Mouse (Mus musculus) intestine, postnatal 0 days (tissue): ENCODE results near the gene Cdk19. TPM values are rescaled to one million over a fixed set of nuclear protein-coding genes. Genes with fewer than 3 reads are reported as not detected.
A peak's percentile ranks its signal among the peaks of the same experiment; 100 is the strongest.

Experiments
- ATAC-seq: fragments of 200-750 bp; cut with Nextera tagmentation; 2 replicates; pipeline ENCODE4 v1.8.0; 2017; ENCODE audit warnings: mild to moderate bottlenecking, moderate TSS enrichment, moderate library complexity
- H3K27ac ChIP-seq: fragments of 300-500 bp; sonication (generic); 2 replicates; pipeline ENCODE4 v1.5.1; 2014; ENCODE audit warnings: mild to moderate bottlenecking, low read depth, low read length, moderate library complexity
- H3K27me3 ChIP-seq: fragments of 300-500 bp; sonication (generic); replicated peaks from 2 replicates; pipeline ENCODE4 v1.6.1; 2014; ENCODE audit warnings: low read length, mixed read lengths; ENCODE audit not compliant: control insufficient read depth, insufficient read depth
- H3K36me3 ChIP-seq: fragments of 300-500 bp; sonication (generic); 2 replicates; pipeline ENCODE4 v1.6.1; 2014; ENCODE audit warnings: mild to moderate bottlenecking, moderate library complexity; ENCODE audit not compliant: control insufficient read depth, insufficient read depth
- H3K4me1 ChIP-seq: fragments of 300-500 bp; sonication (generic); replicated peaks from 2 replicates; pipeline ENCODE4 v1.6.1; 2014; ENCODE audit warnings: antibody characterized with exemption, low read length, mixed read lengths; ENCODE audit not compliant: control insufficient read depth, insufficient read depth
- H3K4me2 ChIP-seq: fragments of 300-500 bp; sonication (generic); replicated peaks from 2 replicates; pipeline ENCODE4 v1.6.1; 2014; ENCODE audit warnings: low read depth, mild to moderate bottlenecking, moderate library complexity
- H3K4me3 ChIP-seq: fragments of 300-500 bp; sonication (generic); 2 replicates; pipeline ENCODE4 v1.5.1; 2014; ENCODE audit warnings: low read depth, low read length
- H3K9ac ChIP-seq: fragments of 300-500 bp; sonication (generic); 2 replicates; pipeline ENCODE4 v1.6.1; 2014; ENCODE audit warnings: mild to moderate bottlenecking, low read depth, low read length
- H3K9me3 ChIP-seq: fragments of 300-500 bp; sonication (generic); 2 replicates; pipeline ENCODE4 v1.6.1; 2016; ENCODE audit warnings: mixed run types; ENCODE audit not compliant: control insufficient read depth
- CTCF ChIP-seq: sonication (generic); IDR thresholded peaks from 2 replicates; pipeline ENCODE4 v1.5.1; 2016; ENCODE audit warnings: low read depth, mild to moderate bottlenecking, control low read depth, antibody characterized with exemption, moderate library complexity
- WGBS: fragments of 180-500 bp; shearing (Covaris S2); extraction: QIAGEN DNeasy Blood & Tissue Kit; methylation state at CpG from one replicate; pipeline ENCODE4 v1.1.7; 2014; 5-methylcytosine and 5-hydroxymethylcytosine counted together
- polyA plus RNA-seq: library from polyadenylated mRNA; unstranded; fragments of >200 nt; fragmentation: Nextera tagmentation; extraction: Ambion mirVana; gene quantifications from 2 replicates; pipeline ENCODE4 v1.2.1, GENCODE M21; 2015

Gene Cdk19
- polyA plus RNA-seq, 1 experiment from 2014 or later: 3.0 TPM

- H3K9me3 ChIP-seq: no peaks in the 10 kb centered on the region
- no peak for TF ChIP-seq CTCF
- no peak overlapping the region for H3K4me3 ChIP-seq
- H3K27me3 ChIP-seq: no peaks in the 10 kb centered on the region
- no peak for ATAC-seq
- 55% methylated on average over 9 of the region's 9 CpGs for WGBS
- peaks cover 13% of the 10 kb centered on the region for H3K4me1 ChIP-seq
- no peak overlapping the region for H3K9ac ChIP-seq
- no peaks in the 10 kb centered on the region for H3K36me3 ChIP-seq
- no peak overlapping the region for H3K4me2 ChIP-seq
- H3K27ac ChIP-seq: no peak overlapping the region
These were observed 158.1 kb downstream of the Cdk19 start for GRCm38 (mm10) chr10:40497301-40498041.

DNA sequence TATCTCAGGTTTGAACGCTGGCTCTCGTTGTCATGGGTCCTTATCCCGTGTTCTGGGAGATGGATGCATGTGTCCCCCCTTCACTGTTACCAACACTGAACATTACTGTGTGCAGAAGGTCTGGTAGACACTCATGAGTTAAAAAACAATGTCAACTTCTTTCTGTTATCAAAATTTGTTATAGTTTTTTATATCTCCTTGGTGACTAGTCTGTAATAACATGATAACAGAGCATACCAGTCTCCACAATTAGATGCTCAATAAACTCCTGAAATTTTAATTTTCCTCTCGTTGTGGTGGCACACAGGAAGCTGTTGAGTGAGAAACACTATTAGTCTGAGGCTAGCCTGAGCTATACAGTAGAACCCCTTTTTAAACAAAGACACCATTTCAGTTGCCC lies 159.1 kb downstream of the Cdk19 start:
- H3K4me1 ChIP-seq: peaks cover 13% of the 10 kb centered on the region
- no peaks in the 10 kb centered on the region for H3K27me3 ChIP-seq
- TF ChIP-seq CTCF: no peak
- no peak overlapping the region for H3K27ac ChIP-seq
- H3K9ac ChIP-seq: no peak overlapping the region
- H3K4me3 ChIP-seq: no peak overlapping the region
- H3K4me2 ChIP-seq: no peak overlapping the region
- no peaks in the 10 kb centered on the region for H3K9me3 ChIP-seq
- ATAC-seq: no peak
- H3K36me3 ChIP-seq: no peaks in the 10 kb centered on the region
- 89% methylated on average over 4 of the region's 4 CpGs for WGBS

GRCm38 (mm10) chr10:40499314-40500252 lies 160.2 kb downstream of the Cdk19 start:
- no peaks in the 10 kb centered on the region for H3K36me3 ChIP-seq
- ATAC-seq: peak; percentile 69
- no peak overlapping the region for H3K9ac ChIP-seq
- H3K4me2 ChIP-seq: peak overlapping the region; percentile 41
- H3K4me1 ChIP-seq: peaks cover 6% of the 10 kb centered on the region
- TF ChIP-seq CTCF: no peak
- no peak overlapping the region for H3K4me3 ChIP-seq
- no peaks in the 10 kb centered on the region for H3K27me3 ChIP-seq
- WGBS: 39% methylated on average over 18 of the region's 18 CpGs
- H3K9me3 ChIP-seq: no peaks in the 10 kb centered on the region
- no peak overlapping the region for H3K27ac ChIP-seq

- H3K4me1 ChIP-seq: no peaks in the 10 kb centered on the region
- no peaks in the 10 kb centered on the region for H3K36me3 ChIP-seq
- no peak for TF ChIP-seq CTCF
- H3K4me3 ChIP-seq: no peak overlapping the region
- no peak for ATAC-seq
- H3K9me3 ChIP-seq: no peaks in the 10 kb centered on the region
- no peaks in the 10 kb centered on the region for H3K27me3 ChIP-seq
- no peak overlapping the region for H3K9ac ChIP-seq
- no peak overlapping the region for H3K27ac ChIP-seq
- WGBS: 88% methylated on average over 7 of the region's 7 CpGs
- H3K4me2 ChIP-seq: no peak overlapping the region
These were observed 161.4 kb downstream of the Cdk19 start for GRCm38 (mm10) chr10:40500723-40501245.

GRCm38 (mm10) chr10:40502734-40503133 lies 163.4 kb downstream of the Cdk19 start:
- H3K4me1 ChIP-seq: no peaks in the 10 kb centered on the region
- no peaks in the 10 kb centered on the region for H3K9me3 ChIP-seq
- H3K9ac ChIP-seq: no peak overlapping the region
- H3K4me2 ChIP-seq: no peak overlapping the region
- H3K4me3 ChIP-seq: no peak overlapping the region
- H3K27ac ChIP-seq: no peak overlapping the region
- no peaks in the 10 kb centered on the region for H3K27me3 ChIP-seq
- no peak for ATAC-seq
- 86% methylated on average over 2 of the region's 3 CpGs for WGBS
- no peak for TF ChIP-seq CTCF
- H3K36me3 ChIP-seq: no peaks in the 10 kb centered on the region

GRCm38 (mm10) chr10:40510356-40510755 lies 171.0 kb downstream of the Cdk19 start:
- Histone ChIP-seq H3K9me3 (no peaks in the 10 kb centered on the region), H3K36me3 (no peaks in the 10 kb centered on the region), H3K4me3 (no peak overlapping the region), H3K4me2 (no peak overlapping the region), H3K27ac (no peak overlapping the region), H3K27me3 (no peaks in the 10 kb centered on the region), H3K9ac (no peak overlapping the region), H3K4me1 (no peaks in the 10 kb centered on the region)
- TF ChIP-seq CTCF: no peak
- ATAC-seq: no peak
- whole genome bisulfite sequencing: 93% methylated on average over 5 of the region's 5 CpGs
